Mouse (Mus musculus): ENCODE data around the gene Fam118b.

Fam118b gene

GRCm38 (mm10) chr9:35267146-35267975, at the start of gene Fam118b, which contains the start of gene Rpusd4:
Gene Fam118b, minus strand, starts transcription at chr9:35267805.
Gene Rpusd4, plus strand, starts transcription at chr9:35267865.
- DNase-seq (ENCODE audit: low spot score) = peak; percentile 92

GRCm38 (mm10) chr9:35316771-35317211, 49.2 kb upstream of the Fam118b start:
- DNase-seq (ENCODE audit: low spot score) = peak; percentile 47

- DNase-seq (ENCODE audit: low spot score) = no peak
Observed at GRCm38 (mm10) chr9:35314254-35314653, 46.6 kb upstream of the Fam118b start.

GRCm38 (mm10) chr9:35313601-35314000, 46.0 kb upstream of the Fam118b start:
- no peak for DNase-seq (ENCODE audit: low spot score)

- DNase-seq (ENCODE audit: low spot score) = no peak
Observed at GRCm38 (mm10) chr9:35312516-35312915, 44.9 kb upstream of the Fam118b start.

- DNase-seq (ENCODE audit: low spot score) = no peak
Observed at GRCm38 (mm10) chr9:35310377-35310776, 42.8 kb upstream of the Fam118b start.

GRCm38 (mm10) chr9:35307461-35307860, 39.9 kb upstream of the Fam118b start:
- DNase-seq (ENCODE audit: low spot score) = no peak

- DNase-seq (ENCODE audit: low spot score) = no peak
Observed at GRCm38 (mm10) chr9:35302172-35302571, 34.6 kb upstream of the Fam118b start.

GRCm38 (mm10) chr9:35297791-35298190, 30.2 kb upstream of the Fam118b start:
- DNase-seq (ENCODE audit: low spot score) = no peak

GRCm38 (mm10) chr9:35293465-35293864, 25.9 kb upstream of the Fam118b start:
- DNase-seq (ENCODE audit: low spot score) = no peak

GRCm38 (mm10) chr9:35290916-35291315, 23.3 kb upstream of the Fam118b start:
- DNase-seq (ENCODE audit: low spot score) = no peak

GRCm38 (mm10) chr9:35290417-35290816, 22.8 kb upstream of the Fam118b start:
- peak; percentile 51 for DNase-seq (ENCODE audit: low spot score)

- peak; percentile 55 for DNase-seq (ENCODE audit: low spot score)
Observed at GRCm38 (mm10) chr9:35289992-35290391, 22.4 kb upstream of the Fam118b start.

GRCm38 (mm10) chr9:35286351-35286750, 18.7 kb upstream of the Fam118b start:
- no peak for DNase-seq (ENCODE audit: low spot score)

- no peak for DNase-seq (ENCODE audit: low spot score)
Observed at GRCm38 (mm10) chr9:35284351-35284750, 16.7 kb upstream of the Fam118b start.

- DNase-seq (ENCODE audit: low spot score) = peak; percentile 46
Observed at GRCm38 (mm10) chr9:35283415-35284069, 15.9 kb upstream of the Fam118b start.

GRCm38 (mm10) chr9:35282851-35283200, 15.2 kb upstream of the Fam118b start:
- DNase-seq (ENCODE audit: low spot score) = no peak

GRCm38 (mm10) chr9:35282006-35282850, 14.6 kb upstream of the Fam118b start:
- DNase-seq (ENCODE audit: low spot score) = no peak

GRCm38 (mm10) chr9:35278451-35278850, 10.8 kb upstream of the Fam118b start:
- no peak for DNase-seq (ENCODE audit: low spot score)

GRCm38 (mm10) chr9:35277855-35278365, 10.3 kb upstream of the Fam118b start:
- no peak for DNase-seq (ENCODE audit: low spot score)

GRCm38 (mm10) chr9:35267976-35268715, 541 bp upstream of the Fam118b start:
- no peak for DNase-seq (ENCODE audit: low spot score)
